Mouse (Mus musculus) stomach, embryonic 16.5 days (tissue): ENCODE measurements around the gene Rimbp2. TPM values are rescaled to one million over a fixed set of nuclear protein-coding genes. Genes with fewer than 3 reads are reported as not detected.

Experiments
- ATAC-seq: fragments of 200-750 bp; cut with Nextera tagmentation; 2 replicates; pipeline ENCODE4 v1.8.0; 2017; ENCODE audit warnings: moderate number of reproducible peaks, moderate TSS enrichment; ENCODE audit not compliant: insufficient read depth, low FRiP score
- H3K27ac ChIP-seq: fragments of 300-500 bp; sonication (generic); 2 replicates; pipeline ENCODE4 v1.5.1; 2014; ENCODE audit warnings: low read length
- H3K27me3 ChIP-seq: fragments of 300-500 bp; sonication (generic); 2 replicates; pipeline ENCODE4 v1.6.1; 2014; ENCODE audit warnings: low read length, control low read depth, mixed read lengths; ENCODE audit not compliant: control insufficient read depth, insufficient read depth
- H3K36me3 ChIP-seq: fragments of 300-500 bp; sonication (generic); 2 replicates; pipeline ENCODE4 v1.6.1; 2014; ENCODE audit warnings: low read length; ENCODE audit not compliant: control insufficient read depth, insufficient read depth
- H3K4me1 ChIP-seq: fragments of 300-500 bp; sonication (generic); 2 replicates; pipeline ENCODE4 v1.6.1; 2014; ENCODE audit warnings: low read length, control low read depth, mixed read lengths; ENCODE audit not compliant: control insufficient read depth, insufficient read depth
- H3K4me2 ChIP-seq: fragments of 300-500 bp; sonication (generic); 2 replicates; pipeline ENCODE4 v1.6.1; 2014; ENCODE audit warnings: low read depth, low read length, mixed read lengths
- H3K4me3 ChIP-seq: fragments of 300-500 bp; sonication (generic); replicated peaks from 2 replicates; pipeline ENCODE4 v1.5.1; 2014; ENCODE audit warnings: mild to moderate bottlenecking, low read length
- H3K9ac ChIP-seq: fragments of 300-500 bp; sonication (generic); 2 replicates; pipeline ENCODE4 v1.6.1; 2014; ENCODE audit warnings: low read length
- H3K9me3 ChIP-seq: fragments of 300-500 bp; sonication (generic); replicated peaks from 2 replicates; pipeline ENCODE4 v1.6.1; 2016; ENCODE audit warnings: low read length, control low read depth; ENCODE audit not compliant: control insufficient read depth
- WGBS: fragments of 180-500 bp; shearing (Covaris S2); extraction: QIAGEN DNeasy Blood & Tissue Kit; methylation state at CpG from one replicate; pipeline ENCODE4 v1.1.7; 2014; 5-methylcytosine and 5-hydroxymethylcytosine counted together
- polyA plus RNA-seq: library from polyadenylated mRNA; unstranded; fragments of >200 nt; fragmentation: Nextera tagmentation; extraction: Ambion mirVana; gene quantifications from 2 replicates; pipeline ENCODE4 v1.2.1, GENCODE M21; 2015

The Rimbp2 gene
- polyA plus RNA-seq, 1 experiment from 2014 or later: 0.39 TPM

DNA sequence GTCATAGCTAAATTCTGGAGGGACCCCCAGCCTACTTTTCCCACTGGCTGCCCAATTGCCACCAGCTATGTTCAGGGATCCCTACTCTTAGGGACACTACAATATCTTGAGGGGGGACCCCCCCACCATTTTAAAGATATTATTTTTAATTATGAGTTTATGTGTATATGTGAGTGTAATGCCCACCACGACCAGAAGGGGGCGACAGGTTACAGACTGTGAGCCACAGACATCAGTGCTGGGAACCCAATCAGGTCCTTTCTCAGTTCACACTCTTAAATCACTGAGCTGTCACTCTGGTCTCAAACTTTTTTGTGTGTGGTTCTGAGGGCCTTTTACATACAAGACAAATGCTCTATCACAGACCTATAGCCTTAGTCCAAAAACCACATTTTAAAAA, 109.3 kb downstream of the Rimbp2 start:
- WGBS: 49% methylated on average over 2 of the region's 2 CpGs

DNA sequence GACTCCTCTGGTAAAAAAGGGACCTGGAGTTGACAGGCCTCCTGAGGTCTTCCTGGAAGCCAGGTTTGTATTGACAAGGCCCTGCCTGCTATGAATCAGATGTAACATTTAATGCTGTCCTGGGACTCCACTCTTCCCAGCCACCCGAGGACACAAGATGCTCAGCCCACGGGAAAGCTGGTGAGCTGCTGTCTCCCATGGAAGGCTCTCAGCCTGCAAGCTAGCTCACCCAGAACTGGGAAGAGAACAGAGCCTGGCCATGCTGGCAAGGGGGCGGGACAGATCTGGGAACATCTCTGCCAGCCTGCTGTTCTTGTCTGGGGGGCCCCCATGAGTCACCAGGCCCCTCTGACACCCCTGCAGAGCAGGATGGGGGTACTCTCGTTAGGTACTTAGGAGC, 111.7 kb downstream of the Rimbp2 start:
- WGBS: 61% methylated on average over 4 of the region's 4 CpGs
- Histone ChIP-seq H3K27ac (no peak overlapping the region), H3K4me3 (no peak overlapping the region), H3K4me2 (no peak overlapping the region), H3K27me3 (no peaks in the 10 kb centered on the region), H3K36me3 (no peaks in the 10 kb centered on the region), H3K4me1 (no peaks in the 10 kb centered on the region), H3K9ac (no peak overlapping the region), H3K9me3 (0 out of 2 replicates have a peak, but pooled peaks cover 4% of the 10 kb centered on the region)
- ATAC-seq: no peak

More for the DNA sequence above, 109.3 kb downstream of the Rimbp2 start:
- H3K9ac ChIP-seq: no peak overlapping the region
- H3K4me3 ChIP-seq: no peak overlapping the region
- H3K36me3 ChIP-seq: no peaks in the 10 kb centered on the region
- no peak overlapping the region for H3K4me2 ChIP-seq
- H3K27me3 ChIP-seq: no peaks in the 10 kb centered on the region
- 0 out of 2 replicates have a peak, but pooled peaks cover 4% of the 10 kb centered on the region for H3K9me3 ChIP-seq
- no peaks in the 10 kb centered on the region for H3K4me1 ChIP-seq
- ATAC-seq: no peak
- H3K27ac ChIP-seq: no peak overlapping the region

GRCm38 (mm10) chr5:128837045-128837444, 116.2 kb downstream of the Rimbp2 start:
- WGBS: 82% methylated on average over 7 of the region's 7 CpGs
- Histone ChIP-seq H3K27me3 (no peaks in the 10 kb centered on the region), H3K27ac (no peak overlapping the region), H3K4me1 (no peaks in the 10 kb centered on the region), H3K9ac (no peak overlapping the region), H3K4me2 (no peak overlapping the region), H3K4me3 (no peak overlapping the region), H3K36me3 (no peaks in the 10 kb centered on the region), H3K9me3 (no peaks in the 10 kb centered on the region)
- ATAC-seq: no peak

- no peaks in the 10 kb centered on the region for H3K9me3 ChIP-seq
- WGBS: 67% methylated on average over 8 of the region's 8 CpGs
- no peak overlapping the region for H3K9ac ChIP-seq
- no peaks in the 10 kb centered on the region for H3K36me3 ChIP-seq
- H3K27ac ChIP-seq: no peak overlapping the region
- no peaks in the 10 kb centered on the region for H3K4me1 ChIP-seq
- H3K4me3 ChIP-seq: no peak overlapping the region
- no peak overlapping the region for H3K4me2 ChIP-seq
- H3K27me3 ChIP-seq: no peaks in the 10 kb centered on the region
- ATAC-seq: no peak
Observed at GRCm38 (mm10) chr5:128834126-128834525, 119.2 kb downstream of the Rimbp2 start.

DNA sequence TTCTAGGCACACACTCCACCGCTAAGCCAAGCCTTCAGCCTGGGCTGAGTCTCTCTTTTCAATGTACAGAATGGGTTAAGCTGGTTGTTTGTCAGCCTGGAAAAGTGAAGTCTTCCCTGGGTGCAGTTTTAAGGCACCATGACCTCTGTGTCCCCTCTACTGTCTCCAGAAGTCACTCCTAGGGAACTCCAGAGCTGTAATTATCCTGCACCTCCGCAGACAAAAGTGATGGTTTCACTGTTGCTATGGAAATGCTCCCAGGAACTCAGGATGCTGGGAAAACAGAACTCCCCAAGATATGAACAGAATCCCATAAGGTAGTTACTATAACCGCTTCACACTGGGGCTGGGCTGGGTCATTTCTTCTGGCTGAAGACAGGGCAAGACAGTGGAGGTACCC, 130.4 kb downstream of the Rimbp2 start:
- Histone ChIP-seq H3K4me3 (no peak overlapping the region), H3K36me3 (no peaks in the 10 kb centered on the region), H3K27me3 (no peaks in the 10 kb centered on the region), H3K9me3 (no peaks in the 10 kb centered on the region), H3K4me2 (no peak overlapping the region), H3K9ac (no peak overlapping the region), H3K4me1 (no peaks in the 10 kb centered on the region), H3K27ac (no peak overlapping the region)
- WGBS: 76% methylated on average over 3 of the region's 3 CpGs
- ATAC-seq: no peak

DNA sequence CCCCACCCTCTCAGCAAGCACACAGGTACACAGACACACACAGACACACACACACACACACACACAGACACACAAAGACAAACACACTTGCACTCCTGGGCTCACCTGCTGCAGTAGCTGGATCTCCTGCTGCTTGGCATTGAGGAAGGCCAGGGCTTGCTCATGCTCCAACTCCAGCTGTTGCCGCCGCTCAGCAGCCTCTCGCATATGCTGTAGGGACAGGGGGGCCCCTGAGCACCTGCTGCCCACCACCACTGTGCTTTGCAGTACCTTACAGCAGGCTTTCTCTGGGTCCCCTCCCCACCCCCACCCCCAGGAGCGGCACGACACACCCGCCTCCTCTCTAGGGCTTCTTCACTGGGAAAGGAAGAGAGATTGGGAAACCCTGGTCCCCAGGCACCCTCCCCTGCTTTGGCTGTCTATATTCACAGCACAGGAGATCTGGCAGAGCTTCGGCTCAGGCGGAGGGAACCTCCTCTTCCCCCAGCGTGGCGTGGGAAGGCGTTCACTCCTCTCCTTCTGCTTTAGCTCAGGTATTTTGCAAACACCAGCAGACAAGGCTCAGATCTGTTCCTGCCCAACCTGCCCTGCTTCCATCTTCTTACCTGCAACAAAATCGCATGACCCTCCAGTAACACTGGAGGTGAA, 133.5 kb downstream of the Rimbp2 start:
- ATAC-seq: no peak

DNA sequence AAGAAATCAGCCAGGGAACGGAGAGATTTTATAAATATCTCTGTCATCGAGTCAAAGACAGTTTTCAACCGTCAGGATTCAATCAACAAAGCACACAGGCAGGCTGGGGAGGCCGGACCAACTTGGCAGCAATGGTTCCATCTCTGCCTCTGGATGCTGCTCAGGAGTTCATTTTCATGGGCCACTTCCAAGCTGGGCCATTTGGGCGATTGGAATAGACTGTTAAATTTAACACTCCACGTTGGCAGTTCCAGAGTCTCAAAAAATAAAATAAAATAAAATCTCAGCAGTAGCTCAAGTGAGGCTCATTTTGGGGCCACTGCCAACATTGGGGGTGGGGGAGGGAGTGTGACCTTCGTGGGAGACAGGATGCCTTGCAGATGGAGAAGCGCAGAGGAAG, 137.7 kb downstream of the Rimbp2 start:
- H3K9ac ChIP-seq: no peak overlapping the region
- H3K27ac ChIP-seq: no peak overlapping the region
- H3K4me2 ChIP-seq: no peak overlapping the region
- ATAC-seq: no peak
- H3K9me3 ChIP-seq: no peaks in the 10 kb centered on the region
- WGBS: 61% methylated on average over 8 of the region's 8 CpGs
- H3K36me3 ChIP-seq: no peaks in the 10 kb centered on the region
- H3K4me1 ChIP-seq: no peaks in the 10 kb centered on the region
- no peak overlapping the region for H3K4me3 ChIP-seq
- H3K27me3 ChIP-seq: no peaks in the 10 kb centered on the region

More for the DNA sequence above, 133.5 kb downstream of the Rimbp2 start:
- Histone ChIP-seq H3K27me3 (no peaks in the 10 kb centered on the region), H3K36me3 (no peaks in the 10 kb centered on the region), H3K27ac (no peak overlapping the region), H3K4me3 (no peak overlapping the region), H3K9ac (no peak overlapping the region), H3K4me2 (no peak overlapping the region), H3K4me1 (no peaks in the 10 kb centered on the region), H3K9me3 (no peaks in the 10 kb centered on the region)
- WGBS: 42% methylated on average over 12 of the region's 12 CpGs

DNA sequence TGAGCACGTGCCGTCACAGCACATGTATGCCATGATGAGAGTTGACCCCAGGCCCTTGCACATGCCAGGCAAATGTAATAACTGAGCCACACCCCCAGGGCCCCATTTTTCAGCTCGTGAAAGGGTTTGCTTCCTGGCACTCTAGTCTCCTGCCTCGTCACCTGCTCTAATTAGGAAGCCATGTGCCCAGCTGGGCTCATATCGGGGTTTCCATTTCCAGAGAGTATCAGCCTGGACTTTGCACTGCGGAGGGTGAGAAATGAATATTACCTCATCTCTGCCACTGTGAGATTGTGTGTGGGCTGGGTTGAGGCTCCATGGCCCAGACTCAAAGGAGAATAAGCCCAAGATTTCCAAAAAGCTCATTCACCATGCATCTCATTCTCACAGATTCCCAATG, 138.2 kb downstream of the Rimbp2 start:
- Histone ChIP-seq H3K4me1 (no peaks in the 10 kb centered on the region), H3K27me3 (no peaks in the 10 kb centered on the region), H3K9me3 (no peaks in the 10 kb centered on the region), H3K4me3 (no peak overlapping the region), H3K27ac (no peak overlapping the region), H3K4me2 (no peak overlapping the region), H3K9ac (no peak overlapping the region), H3K36me3 (no peaks in the 10 kb centered on the region)
- ATAC-seq: no peak
- WGBS: 75% methylated on average over 6 of the region's 6 CpGs

GRCm38 (mm10) chr5:128813121-128813520, 140.2 kb downstream of the Rimbp2 start:
- no peaks in the 10 kb centered on the region for H3K4me1 ChIP-seq
- WGBS: 27% methylated on average over 11 of the region's 11 CpGs
- ATAC-seq: no peak
- no peaks in the 10 kb centered on the region for H3K36me3 ChIP-seq
- H3K9ac ChIP-seq: no peak overlapping the region
- no peaks in the 10 kb centered on the region for H3K9me3 ChIP-seq
- no peaks in the 10 kb centered on the region for H3K27me3 ChIP-seq
- H3K4me2 ChIP-seq: no peak overlapping the region
- no peak overlapping the region for H3K27ac ChIP-seq
- no peak overlapping the region for H3K4me3 ChIP-seq
